Mouse (Mus musculus): ENCODE results near the gene Mroh7.

DNA sequence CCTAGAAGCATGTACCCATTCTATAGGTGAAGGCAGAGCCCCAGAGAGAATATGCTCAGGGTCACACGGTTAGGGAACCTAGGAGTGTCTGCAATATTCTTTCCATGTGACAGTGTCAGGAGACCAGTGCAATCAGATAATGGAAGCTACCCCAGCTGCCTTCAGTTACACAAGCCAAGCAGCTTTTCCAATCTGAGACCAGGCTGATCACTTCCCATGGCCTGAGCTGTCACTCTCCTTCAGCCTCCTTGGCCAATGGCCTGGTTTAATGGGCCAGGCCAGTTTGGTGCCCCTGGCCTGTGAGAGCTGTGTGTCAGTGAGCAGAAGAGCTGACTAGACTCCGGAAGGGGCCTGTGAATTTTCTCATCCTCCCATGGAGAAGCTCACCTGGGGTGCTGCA, 65.5 kb downstream of the Mroh7 start:
- no peak for TF ChIP-seq CTCF (IDR thresholded peaks at IDR 0.05; ENCODE audit: low read depth, low read length)
- TF ChIP-seq POLR2A (IDR thresholded peaks at IDR 0.05; ENCODE audit: borderline replicate concordance, low read depth, low read length): no peak
